Mouse (Mus musculus) heart, embryonic 10.5 days (tissue): ENCODE results near the gene Slc25a10. TPM values are rescaled to one million over a fixed set of nuclear protein-coding genes. Genes with fewer than 3 reads are reported as not detected.
A peak's percentile ranks its signal among the peaks of the same experiment; 100 is the strongest.

Experiments
- DNase-seq: peaks from one replicate; pipeline ENCODE4 v3.0.0-alpha.2; 2017; ENCODE audit warnings: low spot score
- H3K27ac ChIP-seq: fragments of 300-500 bp; sonication (generic); 2 replicates; pipeline ENCODE4 v1.5.1; 2016; ENCODE audit warnings: mild to moderate bottlenecking
- H3K27me3 ChIP-seq: fragments of 300-500 bp; sonication (generic); 2 replicates; pipeline ENCODE4 v1.6.1; 2016; ENCODE audit warnings: mild to moderate bottlenecking; ENCODE audit not compliant: poor library complexity, insufficient read depth, severe bottlenecking
- H3K36me3 ChIP-seq: fragments of 300-500 bp; sonication (generic); 2 replicates; pipeline ENCODE4 v1.6.1; 2016; ENCODE audit warnings: mild to moderate bottlenecking, moderate library complexity
- H3K4me1 ChIP-seq: fragments of 300-500 bp; sonication (generic); 2 replicates; pipeline ENCODE4 v1.6.1; 2016; ENCODE audit warnings: mild to moderate bottlenecking
- H3K4me3 ChIP-seq: fragments of 300-500 bp; sonication (generic); 2 replicates; pipeline ENCODE4 v1.5.1; 2016; ENCODE audit warnings: mild to moderate bottlenecking, moderate library complexity
- H3K9me3 ChIP-seq: fragments of 300-500 bp; sonication (generic); 2 replicates; pipeline ENCODE4 v1.6.1; 2016; ENCODE audit warnings: mild to moderate bottlenecking, moderate library complexity
- WGBS: fragments of 180-500 bp; shearing (Covaris S2); methylation state at CpG from one replicate; pipeline ENCODE4 v1.1.7; 2016; 5-methylcytosine and 5-hydroxymethylcytosine counted together
- polyA plus RNA-seq: library from polyadenylated mRNA; unstranded; fragments of >200 nt; fragmentation: Nextera tagmentation; extraction: Ambion mirVana; gene quantifications from 2 replicates; pipeline ENCODE4 v1.2.1, GENCODE M21; 2016

Gene Slc25a10
- polyA plus RNA-seq, 1 experiment from 2014 or later: 56.6 TPM

- WGBS: 32% methylated on average over 10 of the region's 10 CpGs
- peaks cover 41% of the 10 kb centered on the region for H3K4me1 ChIP-seq
- H3K27me3 ChIP-seq: peaks cover 40% of the 10 kb centered on the region
- DNase-seq: no peak
- peaks cover 26% of the 10 kb centered on the region for H3K36me3 ChIP-seq
- H3K27ac ChIP-seq: peak overlapping the region; percentile 78
- H3K9me3 ChIP-seq: no peaks in the 10 kb centered on the region
- H3K4me3 ChIP-seq: peak overlapping the region; percentile 12; the same call in 1 of the 2 replicates
These were observed 47.8 kb downstream of the Slc25a10 start for GRCm38 (mm10) chr11:120539285-120540014.

- H3K36me3 ChIP-seq: peaks cover 43% of the 10 kb centered on the region
- no peak for DNase-seq
These were observed 50.3 kb downstream of the Slc25a10 start for GRCm38 (mm10) chr11:120541907-120542306.

GRCm38 (mm10) chr11:120542376-120542775 lies 50.7 kb downstream of the Slc25a10 start:
- Histone ChIP-seq H3K4me3 (0 out of 2 replicates have a peak overlapping the region, but pooled peaks have one; percentile 0), H3K27ac (no peak overlapping the region), H3K9me3 (no peaks in the 10 kb centered on the region), H3K36me3 (peaks cover 43% of the 10 kb centered on the region), H3K27me3 (peaks cover 14% of the 10 kb centered on the region; the same call in 1 of the 2 replicates), H3K4me1 (peaks cover 45% of the 10 kb centered on the region)
- no peak for DNase-seq
- 73% methylated on average over 6 of the region's 6 CpGs for WGBS

More at GRCm38 (mm10) chr11:120541907-120542306, 50.3 kb downstream of the Slc25a10 start:
- WGBS: 25% methylated on average over 4 of the region's 4 CpGs
- Histone ChIP-seq H3K4me1 (peaks cover 43% of the 10 kb centered on the region), H3K27me3 (peaks cover 19% of the 10 kb centered on the region; the same call in 1 of the 2 replicates), H3K9me3 (no peaks in the 10 kb centered on the region), H3K27ac (no peak overlapping the region), H3K4me3 (no peak overlapping the region)

- Histone ChIP-seq H3K36me3 (peaks cover 43% of the 10 kb centered on the region), H3K4me3 (no peak overlapping the region), H3K9me3 (no peaks in the 10 kb centered on the region), H3K27me3 (no peaks in the 10 kb centered on the region), H3K4me1 (peaks cover 51% of the 10 kb centered on the region), H3K27ac (no peak overlapping the region)
- DNase-seq: no peak
- 92% methylated on average over 3 of the region's 3 CpGs for WGBS
These were observed 54.3 kb downstream of the Slc25a10 start for GRCm38 (mm10) chr11:120545964-120546363.

GRCm38 (mm10) chr11:120547469-120547868 lies 55.8 kb downstream of the Slc25a10 start:
- Histone ChIP-seq H3K27me3 (no peaks in the 10 kb centered on the region), H3K4me3 (no peak overlapping the region), H3K36me3 (peaks cover 36% of the 10 kb centered on the region), H3K27ac (no peak overlapping the region), H3K4me1 (peaks cover 45% of the 10 kb centered on the region), H3K9me3 (no peaks in the 10 kb centered on the region)
- no peak for DNase-seq
- 65% methylated on average over 2 of the region's 2 CpGs for WGBS

- peaks cover 29% of the 10 kb centered on the region for H3K36me3 ChIP-seq
- H3K4me3 ChIP-seq: peak overlapping the region; percentile 91
- no peak for DNase-seq
- 83% methylated on average over 3 of the region's 3 CpGs for WGBS
- peaks cover 39% of the 10 kb centered on the region for H3K4me1 ChIP-seq
- peak overlapping the region; percentile 98; the same call in 1 of the 2 replicates for H3K27ac ChIP-seq
- H3K27me3 ChIP-seq: no peaks in the 10 kb centered on the region
- H3K9me3 ChIP-seq: no peaks in the 10 kb centered on the region
These were observed 56.6 kb downstream of the Slc25a10 start for GRCm38 (mm10) chr11:120548214-120548613.

GRCm38 (mm10) chr11:120548786-120549167 lies 57.1 kb downstream of the Slc25a10 start:
- H3K27ac ChIP-seq: peak overlapping the region; percentile 98
- H3K27me3 ChIP-seq: no peaks in the 10 kb centered on the region
- peaks cover 23% of the 10 kb centered on the region for H3K36me3 ChIP-seq
- DNase-seq: no peak
- 25% methylated on average over 7 of the region's 7 CpGs for WGBS
- peaks cover 39% of the 10 kb centered on the region for H3K4me1 ChIP-seq
- H3K9me3 ChIP-seq: no peaks in the 10 kb centered on the region
- H3K4me3 ChIP-seq: peak overlapping the region; percentile 91

Other genes starting within 250 kb of the Slc25a10 start
- gene Actg1, start 143.3 kb upstream of the Slc25a10 start, polyA plus RNA-seq: 1,513 and 2,033 TPM in 2 replicates
- gene Fscn2, start 130.3 kb upstream of the Slc25a10 start, polyA plus RNA-seq: 0.25 and 0.49 TPM in 2 replicates
- 32.5 and 35.9 TPM in 2 replicates for gene Faap100, start 113.1 kb upstream of the Slc25a10 start, polyA plus RNA-seq
- gene Nploc4, start 54.1 kb upstream of the Slc25a10 start, polyA plus RNA-seq: 43.0 and 49.6 TPM in 2 replicates
- not detected in 2 replicates for gene Tspan10, start 49.2 kb upstream of the Slc25a10 start, polyA plus RNA-seq
- 0.44 TPM in 1 of 2 replicates, not detected in the other for gene Pde6g, start 38.3 kb upstream of the Slc25a10 start, polyA plus RNA-seq
- 16.7 and 17.6 TPM in 2 replicates for gene Oxld1, start 33.8 kb upstream of the Slc25a10 start, polyA plus RNA-seq
- gene Ccdc137, start 33.7 kb upstream of the Slc25a10 start, polyA plus RNA-seq: 27.0 and 36.1 TPM in 2 replicates
- gene Arl16, start 24.2 kb upstream of the Slc25a10 start, polyA plus RNA-seq: 46.0 and 52.2 TPM in 2 replicates
- 259 and 270 TPM in 2 replicates for gene Mrpl12, start 7.2 kb upstream of the Slc25a10 start, polyA plus RNA-seq
- gene Gcgr, start 38.9 kb downstream of the Slc25a10 start, polyA plus RNA-seq: 0.26 and 2.2 TPM in 2 replicates
- gene Mcrip1, start 57.9 kb downstream of the Slc25a10 start, polyA plus RNA-seq: 153 and 186 TPM in 2 replicates
- gene Ppp1r27, start 59.3 kb downstream of the Slc25a10 start, polyA plus RNA-seq: not detected in 2 replicates
- 550 and 670 TPM in 2 replicates for gene P4hb, start 81.4 kb downstream of the Slc25a10 start, polyA plus RNA-seq
- 587 and 673 TPM in 2 replicates for gene Arhgdia, start 89.8 kb downstream of the Slc25a10 start, polyA plus RNA-seq
- gene Alyref, start 106.5 kb downstream of the Slc25a10 start, polyA plus RNA-seq: 365 and 444 TPM in 2 replicates
- gene Anapc11, start 106.6 kb downstream of the Slc25a10 start, polyA plus RNA-seq: 186 and 201 TPM in 2 replicates
- gene Npb, start 116.6 kb downstream of the Slc25a10 start, polyA plus RNA-seq: 4.8 and 7.0 TPM in 2 replicates
- gene Pcyt2, start 126.1 kb downstream of the Slc25a10 start, polyA plus RNA-seq: 119 and 130 TPM in 2 replicates
- 25.6 and 29.5 TPM in 2 replicates for gene Sirt7, start 133.4 kb downstream of the Slc25a10 start, polyA plus RNA-seq
- gene Mafg, start 141.8 kb downstream of the Slc25a10 start, polyA plus RNA-seq: 22.7 and 28.2 TPM in 2 replicates
- gene Pycr1, start 151.9 kb downstream of the Slc25a10 start, polyA plus RNA-seq: 28.5 and 29.9 TPM in 2 replicates
- 6.7 and 9.3 TPM in 2 replicates for gene Myadml2, start 156.3 kb downstream of the Slc25a10 start, polyA plus RNA-seq
- 1.6 and 5.8 TPM in 2 replicates for gene Notum, start 169.3 kb downstream of the Slc25a10 start, polyA plus RNA-seq
- 127 and 134 TPM in 2 replicates for gene Aspscr1, start 181.1 kb downstream of the Slc25a10 start, polyA plus RNA-seq
- 124 and 136 TPM in 2 replicates for gene Cenpx, start 221.9 kb downstream of the Slc25a10 start, polyA plus RNA-seq
- 31.7 and 43.6 TPM in 2 replicates for gene Lrrc45, start 222.1 kb downstream of the Slc25a10 start, polyA plus RNA-seq
- 6.9 and 13.8 TPM in 2 replicates for gene Rac3, start 229.6 kb downstream of the Slc25a10 start, polyA plus RNA-seq
- gene Dcxr, start 235.4 kb downstream of the Slc25a10 start, polyA plus RNA-seq: 8.8 and 10.6 TPM in 2 replicates
- gene Cbr2, start 240.3 kb downstream of the Slc25a10 start, polyA plus RNA-seq: 1.1 and 1.3 TPM in 2 replicates